Mouse (Mus musculus): ENCODE results near the gene Rpl18. TPM values are rescaled to one million over a fixed set of nuclear protein-coding genes. Genes with fewer than 3 reads are reported as not detected.
A peak's percentile ranks its signal among the peaks of the same experiment; 100 is the strongest.

Gene Rpl18
- 1,070 and 1,157 TPM in 2 replicates for polyA plus RNA-seq (2015; fragmentation: Nextera tagmentation; extraction: Ambion mirVana)

DNA sequence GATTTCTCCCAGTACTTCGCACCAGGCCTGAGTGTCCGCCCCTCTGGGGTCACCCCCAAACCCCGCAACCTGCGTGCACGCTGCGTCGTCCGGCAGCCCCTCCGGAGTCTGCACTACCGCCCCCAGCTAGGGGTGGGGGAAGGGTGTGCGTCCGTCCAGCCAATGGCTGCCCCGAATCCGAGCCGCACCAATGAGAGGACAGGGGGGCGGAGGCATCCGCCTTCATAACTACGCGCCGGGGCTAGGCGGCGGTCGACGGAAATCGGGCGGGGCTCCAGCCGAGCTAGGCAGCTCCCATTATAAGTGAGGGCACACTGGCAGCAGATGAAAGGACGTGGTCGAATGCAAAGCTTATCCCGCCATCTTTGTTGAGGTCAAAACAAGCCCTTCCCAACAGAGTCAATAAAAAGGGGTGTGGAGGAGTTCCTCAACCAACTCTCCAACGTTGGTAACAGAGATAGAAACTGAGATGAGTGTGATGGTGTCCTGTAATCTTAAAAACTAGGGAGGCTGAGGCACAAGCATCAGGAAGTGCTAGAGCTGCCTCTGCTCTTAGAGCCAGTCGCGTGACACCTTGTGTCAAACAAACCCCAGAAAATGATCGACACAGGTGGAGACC, at the start of gene Rpl18:
Gene Rpl18 (plus strand): TSS at position 368 of the 619 bp plus-strand sequence.
- no peaks in the 10 kb centered on the region for H3K27me3 ChIP-seq (replicated peaks; ENCODE audit: control insufficient read depth, insufficient read depth, low read length)
- peak; percentile 86 for ATAC-seq
- H3K36me3 ChIP-seq (ENCODE audit: control insufficient read depth, insufficient read depth, low read length), result peaks cover 29% of the 10 kb centered on the region
- peaks cover 55% of the 10 kb centered on the region for H3K4me1 ChIP-seq (ENCODE audit: control insufficient read depth, insufficient read depth, low read length)
- 6% methylated on average over 34 of the region's 34 CpGs for WGBS
- peak within 1 kb of the TSS; percentile 75 for H3K4me3 ChIP-seq (ENCODE audit: low read length)
- peak within 1 kb of the TSS; percentile 98 for H3K27ac ChIP-seq (ENCODE audit: low read length)
- H3K9ac ChIP-seq (ENCODE audit: low read depth, low read length), result peak within 1 kb of the TSS; percentile 90
- H3K4me2 ChIP-seq (ENCODE audit: low read depth, low read length), result peak within 1 kb of the TSS; percentile 90
- H3K9me3 ChIP-seq (ENCODE audit: control insufficient read depth, low read length), result no peaks in the 10 kb centered on the region

GRCm38 (mm10) chr7:45666161-45666560, 49.1 kb upstream of the Rpl18 start, which contains the start of gene Fut2:
Gene Fut2 (minus strand): TSS chr7:45666394.
- no peaks in the 10 kb centered on the region for H3K36me3 ChIP-seq (ENCODE audit: control insufficient read depth, insufficient read depth, low read length)
- H3K27me3 ChIP-seq (replicated peaks; ENCODE audit: control insufficient read depth, insufficient read depth, low read length), result no peaks in the 10 kb centered on the region
- 0 out of 2 replicates have a peak within 1 kb of the TSS, but pooled peaks have one; percentile 15 for H3K27ac ChIP-seq (ENCODE audit: low read length)
- peak within 1 kb of the TSS; percentile 25 for H3K4me2 ChIP-seq (ENCODE audit: low read depth, low read length)
- H3K9me3 ChIP-seq (ENCODE audit: control insufficient read depth, low read length), result no peaks in the 10 kb centered on the region
- peak; percentile 53 for ATAC-seq
- WGBS, result 69% methylated on average over 7 of the region's 7 CpGs
- H3K4me1 ChIP-seq (ENCODE audit: control insufficient read depth, insufficient read depth, low read length), result peaks cover 4% of the 10 kb centered on the region; the same call in 1 of the 2 replicates
- peak within 1 kb of the TSS; percentile 30 for H3K4me3 ChIP-seq (ENCODE audit: low read length)
- peak within 1 kb of the TSS; percentile 21; the same call in 1 of the 2 replicates for H3K9ac ChIP-seq (ENCODE audit: low read depth, low read length)

GRCm38 (mm10) chr7:45667761-45668160, 47.5 kb upstream of the Rpl18 start:
- Histone ChIP-seq H3K27ac (ENCODE audit: low read length) (no peak overlapping the region), H3K4me3 (ENCODE audit: low read length) (no peak overlapping the region), H3K4me2 (ENCODE audit: low read depth, low read length) (no peak overlapping the region), H3K4me1 (ENCODE audit: control insufficient read depth, insufficient read depth, low read length) (peaks cover 4% of the 10 kb centered on the region; the same call in 1 of the 2 replicates), H3K27me3 (replicated peaks; ENCODE audit: control insufficient read depth, insufficient read depth, low read length) (no peaks in the 10 kb centered on the region), H3K9ac (ENCODE audit: low read depth, low read length) (no peak overlapping the region), H3K36me3 (ENCODE audit: control insufficient read depth, insufficient read depth, low read length) (no peaks in the 10 kb centered on the region), H3K9me3 (ENCODE audit: control insufficient read depth, low read length) (no peaks in the 10 kb centered on the region)
- no peak for ATAC-seq
- WGBS, result 74% methylated on average over 14 of the region's 14 CpGs

DNA sequence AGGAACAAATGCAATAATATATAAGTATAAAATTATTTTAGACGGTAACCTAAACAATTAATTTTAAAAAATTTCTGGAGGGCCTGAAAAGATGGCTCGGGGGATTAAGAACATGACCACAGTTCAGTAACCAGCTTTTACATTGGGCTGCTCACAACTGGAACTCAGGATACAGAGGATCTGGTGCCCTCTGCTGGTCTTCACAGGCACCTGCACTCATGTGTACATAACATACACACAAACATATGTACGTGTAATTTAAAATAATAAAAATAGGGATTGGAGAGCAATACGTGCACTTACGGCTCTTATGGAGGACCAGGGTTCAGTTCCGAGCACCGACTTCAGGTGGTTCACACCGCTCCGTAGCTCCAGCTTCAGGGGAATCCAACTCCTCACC, 46.3 kb upstream of the Rpl18 start:
- Histone ChIP-seq H3K4me1 (ENCODE audit: control insufficient read depth, insufficient read depth, low read length) (peaks cover 4% of the 10 kb centered on the region; the same call in 1 of the 2 replicates), H3K27me3 (replicated peaks; ENCODE audit: control insufficient read depth, insufficient read depth, low read length) (no peaks in the 10 kb centered on the region), H3K4me2 (ENCODE audit: low read depth, low read length) (no peak overlapping the region), H3K4me3 (ENCODE audit: low read length) (no peak overlapping the region), H3K9me3 (ENCODE audit: control insufficient read depth, low read length) (no peaks in the 10 kb centered on the region), H3K9ac (ENCODE audit: low read depth, low read length) (no peak overlapping the region), H3K27ac (ENCODE audit: low read length) (no peak overlapping the region), H3K36me3 (ENCODE audit: control insufficient read depth, insufficient read depth, low read length) (no peaks in the 10 kb centered on the region)
- 94% methylated on average over 9 of the region's 9 CpGs for WGBS
- no peak for ATAC-seq

- peak; percentile 41 for ATAC-seq
- WGBS, result 48% methylated on average over 7 of the region's 7 CpGs
- Histone ChIP-seq H3K4me3 (ENCODE audit: low read length) (no peak overlapping the region), H3K36me3 (ENCODE audit: control insufficient read depth, insufficient read depth, low read length) (no peaks in the 10 kb centered on the region), H3K4me2 (ENCODE audit: low read depth, low read length) (0 out of 2 replicates have a peak overlapping the region, but pooled peaks have one; percentile 21), H3K4me1 (ENCODE audit: control insufficient read depth, insufficient read depth, low read length) (peaks cover 13% of the 10 kb centered on the region), H3K9ac (ENCODE audit: low read depth, low read length) (no peak overlapping the region), H3K27ac (ENCODE audit: low read length) (peak overlapping the region; percentile 35), H3K27me3 (replicated peaks; ENCODE audit: control insufficient read depth, insufficient read depth, low read length) (no peaks in the 10 kb centered on the region), H3K9me3 (ENCODE audit: control insufficient read depth, low read length) (no peaks in the 10 kb centered on the region)
These were observed 37.5 kb upstream of the Rpl18 start for GRCm38 (mm10) chr7:45677627-45678295.

GRCm38 (mm10) chr7:45678513-45678912, 36.7 kb upstream of the Rpl18 start:
- Histone ChIP-seq H3K27ac (ENCODE audit: low read length) (peak overlapping the region; percentile 35; the same call in 1 of the 2 replicates), H3K4me2 (ENCODE audit: low read depth, low read length) (no peak overlapping the region), H3K9me3 (ENCODE audit: control insufficient read depth, low read length) (no peaks in the 10 kb centered on the region), H3K27me3 (replicated peaks; ENCODE audit: control insufficient read depth, insufficient read depth, low read length) (no peaks in the 10 kb centered on the region), H3K36me3 (ENCODE audit: control insufficient read depth, insufficient read depth, low read length) (no peaks in the 10 kb centered on the region), H3K4me1 (ENCODE audit: control insufficient read depth, insufficient read depth, low read length) (peaks cover 14% of the 10 kb centered on the region), H3K9ac (ENCODE audit: low read depth, low read length) (no peak overlapping the region), H3K4me3 (ENCODE audit: low read length) (no peak overlapping the region)
- no peak for ATAC-seq
- whole genome bisulfite sequencing, result 87% methylated on average over 14 of the region's 14 CpGs

GRCm38 (mm10) chr7:45679966-45680621, 35.2 kb upstream of the Rpl18 start:
- H3K4me2 ChIP-seq (ENCODE audit: low read depth, low read length), result no peak overlapping the region
- H3K9me3 ChIP-seq (ENCODE audit: control insufficient read depth, low read length), result no peaks in the 10 kb centered on the region
- peak; percentile 25; the same call in 1 of the 2 replicates for ATAC-seq
- no peak overlapping the region for H3K9ac ChIP-seq (ENCODE audit: low read depth, low read length)
- no peak overlapping the region for H3K4me3 ChIP-seq (ENCODE audit: low read length)
- peaks cover 17% of the 10 kb centered on the region for H3K4me1 ChIP-seq (ENCODE audit: control insufficient read depth, insufficient read depth, low read length)
- 0 out of 2 replicates have a peak overlapping the region, but pooled peaks have one; percentile 23 for H3K27ac ChIP-seq (ENCODE audit: low read length)
- WGBS, result 62% methylated on average over 14 of the region's 14 CpGs
- H3K27me3 ChIP-seq (replicated peaks; ENCODE audit: control insufficient read depth, insufficient read depth, low read length), result no peaks in the 10 kb centered on the region
- H3K36me3 ChIP-seq (ENCODE audit: control insufficient read depth, insufficient read depth, low read length), result no peaks in the 10 kb centered on the region

GRCm38 (mm10) chr7:45681046-45681736, 34.1 kb upstream of the Rpl18 start:
- Histone ChIP-seq H3K27ac (ENCODE audit: low read length) (peak overlapping the region; percentile 23), H3K4me1 (ENCODE audit: control insufficient read depth, insufficient read depth, low read length) (peaks cover 28% of the 10 kb centered on the region), H3K9me3 (ENCODE audit: control insufficient read depth, low read length) (no peaks in the 10 kb centered on the region), H3K4me2 (ENCODE audit: low read depth, low read length) (no peak overlapping the region), H3K27me3 (replicated peaks; ENCODE audit: control insufficient read depth, insufficient read depth, low read length) (no peaks in the 10 kb centered on the region), H3K9ac (ENCODE audit: low read depth, low read length) (no peak overlapping the region), H3K4me3 (ENCODE audit: low read length) (no peak overlapping the region), H3K36me3 (ENCODE audit: control insufficient read depth, insufficient read depth, low read length) (no peaks in the 10 kb centered on the region)
- ATAC-seq, result no peak
- WGBS, result 70% methylated on average over 8 of the region's 8 CpGs

Data from intestine, embryonic 16.5 days (tissue).